Mouse (Mus musculus) mesoderm, embryonic 11.5 days (tissue): ENCODE data around the gene Cyp4f39.

ENCODE experiments used
- DNase-seq: peaks from one replicate; pipeline ENCODE4 v3.0.0-alpha.2; 2012; ENCODE audit warnings: low read depth, low spot score

Gene Cyp4f39

GRCm38 (mm10) chr17:32452482-32452881 lies at the start of gene Cyp4f39:
Cyp4f39 (plus strand) TSS chr17:32452723.
- peak; percentile 37 for DNase-seq

- no peak for DNase-seq
Observed at GRCm38 (mm10) chr17:32402779-32403157, 49.8 kb upstream of the Cyp4f39 start.

- DNase-seq: no peak
Observed at GRCm38 (mm10) chr17:32403417-32403816, 49.1 kb upstream of the Cyp4f39 start, which contains the start of gene Rasal3. Rasal3 (minus strand) TSS chr17:32403583.

GRCm38 (mm10) chr17:32411898-32412297 lies 40.6 kb upstream of the Cyp4f39 start:
- no peak for DNase-seq

GRCm38 (mm10) chr17:32415417-32416020 lies 37.0 kb upstream of the Cyp4f39 start:
- no peak for DNase-seq

- no peak for DNase-seq
Observed at GRCm38 (mm10) chr17:32416771-32417170, 35.8 kb upstream of the Cyp4f39 start.

- no peak for DNase-seq
Observed at GRCm38 (mm10) chr17:32419989-32420388, 32.5 kb upstream of the Cyp4f39 start.

GRCm38 (mm10) chr17:32420781-32421180 lies 31.7 kb upstream of the Cyp4f39 start:
- no peak for DNase-seq

GRCm38 (mm10) chr17:32424034-32424433 lies 28.5 kb upstream of the Cyp4f39 start, which contains the start of gene Pglyrp2:
Pglyrp2 (minus strand) TSS chr17:32424167.
- no peak for DNase-seq

- no peak for DNase-seq
Observed at GRCm38 (mm10) chr17:32426610-32427009, 25.9 kb upstream of the Cyp4f39 start.

- DNase-seq: peak; percentile 30
Observed at GRCm38 (mm10) chr17:32431972-32432371, 20.6 kb upstream of the Cyp4f39 start.

GRCm38 (mm10) chr17:32434324-32434723 lies 18.2 kb upstream of the Cyp4f39 start:
- DNase-seq: no peak

GRCm38 (mm10) chr17:32435151-32435550 lies 17.4 kb upstream of the Cyp4f39 start:
- no peak for DNase-seq

GRCm38 (mm10) chr17:32437106-32437505 lies 15.4 kb upstream of the Cyp4f39 start:
- no peak for DNase-seq

- DNase-seq: no peak
Observed at GRCm38 (mm10) chr17:32443245-32443644, 9.3 kb upstream of the Cyp4f39 start.

GRCm38 (mm10) chr17:32445016-32445415 lies 7.5 kb upstream of the Cyp4f39 start:
- DNase-seq: no peak

- DNase-seq: no peak
Observed at GRCm38 (mm10) chr17:32447195-32447594, 5.3 kb upstream of the Cyp4f39 start.

- no peak for DNase-seq
Observed at GRCm38 (mm10) chr17:32449042-32449441, 3.5 kb upstream of the Cyp4f39 start.

- no peak for DNase-seq
Observed at GRCm38 (mm10) chr17:32450844-32451537, 1.5 kb upstream of the Cyp4f39 start.

- DNase-seq: no peak
Observed at GRCm38 (mm10) chr17:32454188-32454587, 1.7 kb downstream of the Cyp4f39 start.

- no peak for DNase-seq
Observed at GRCm38 (mm10) chr17:32454997-32455396, 2.5 kb downstream of the Cyp4f39 start.

GRCm38 (mm10) chr17:32468494-32468893 lies 16.0 kb downstream of the Cyp4f39 start:
- no peak for DNase-seq

- no peak for DNase-seq
Observed at GRCm38 (mm10) chr17:32470795-32471194, 18.3 kb downstream of the Cyp4f39 start.
